Mouse (Mus musculus) A20 (cell line): ENCODE measurements around the gene Tmem243.

ENCODE experiments used
- DNase-seq: peaks from one replicate; pipeline ENCODE4 v3.0.0-alpha.2; 2011; ENCODE audit warnings: low read depth, low spot score

The Tmem243 gene

DNA sequence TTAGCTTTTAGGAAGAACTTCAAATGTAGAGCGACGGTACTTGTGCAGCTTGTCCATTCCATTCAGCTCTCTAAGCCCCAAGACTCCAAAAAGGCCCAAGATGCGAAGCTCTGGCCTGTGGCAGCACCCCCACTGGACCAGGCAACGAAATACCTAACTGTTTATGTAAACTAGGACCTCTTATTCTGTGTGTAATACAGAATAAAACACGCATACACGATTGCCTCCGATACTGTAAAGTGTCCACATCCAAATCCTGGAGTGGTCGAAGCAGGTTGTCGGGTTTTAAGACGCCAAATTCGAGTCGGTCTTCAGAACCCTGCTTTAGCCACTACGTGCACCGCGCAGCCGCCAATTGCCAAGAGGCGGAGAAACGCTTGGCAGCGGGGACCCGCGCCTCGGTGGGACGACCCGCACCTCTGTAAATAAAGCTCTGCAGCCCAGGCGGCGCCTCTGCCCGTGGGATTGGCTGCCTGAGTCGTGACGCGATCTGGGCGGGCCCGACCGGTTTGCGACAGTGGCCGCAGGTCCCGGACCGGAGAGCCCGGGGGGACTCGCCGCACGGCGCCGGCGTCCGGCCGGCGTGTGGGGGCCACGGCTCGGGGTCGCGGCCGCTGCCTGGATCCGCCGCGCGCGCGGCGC is at the start of gene Tmem243:
Tmem243 (plus strand) TSS at position 462 of the 642 bp plus-strand sequence.
- DNase-seq, result peak; percentile 92

DNA sequence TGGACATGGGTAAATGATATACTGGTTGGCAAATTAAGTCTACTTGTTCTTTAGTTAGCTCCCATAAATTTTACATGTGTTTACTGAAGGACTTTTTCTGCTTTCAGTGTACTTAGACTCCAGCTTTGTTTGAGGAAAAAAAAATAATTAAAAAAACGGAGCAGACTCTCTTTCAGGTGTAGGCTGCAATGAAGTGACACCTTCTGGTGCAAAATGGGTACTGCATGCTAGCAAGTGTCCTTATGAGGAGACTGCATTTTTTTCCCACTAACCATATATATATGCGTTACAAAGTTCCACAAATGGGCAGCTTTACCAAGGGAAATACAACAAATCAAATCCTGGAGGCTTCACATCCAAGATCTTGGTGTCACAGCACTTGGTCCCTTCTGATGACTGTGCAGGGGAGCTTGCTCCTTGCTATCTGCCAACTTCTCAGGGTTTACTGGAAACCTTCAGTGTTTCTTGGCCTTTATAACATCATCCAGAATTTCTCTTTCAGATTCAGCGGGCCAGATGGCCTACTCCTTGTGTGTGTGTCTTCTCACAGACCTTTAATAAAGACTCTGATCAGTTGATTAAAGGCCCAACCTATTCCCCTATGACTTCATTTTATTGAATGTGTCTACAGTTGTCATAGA is 44.3 kb upstream of the Tmem243 start:
- DNase-seq, result peak; percentile 75

- no peak for DNase-seq
These were observed 43.1 kb upstream of the Tmem243 start for GRCm38 (mm10) chr5:9057277-9057879.

GRCm38 (mm10) chr5:9059303-9060023 is 41.0 kb upstream of the Tmem243 start:
- DNase-seq, result peak; percentile 32

- no peak for DNase-seq
These were observed 40.2 kb upstream of the Tmem243 start for GRCm38 (mm10) chr5:9060228-9060627.

DNA sequence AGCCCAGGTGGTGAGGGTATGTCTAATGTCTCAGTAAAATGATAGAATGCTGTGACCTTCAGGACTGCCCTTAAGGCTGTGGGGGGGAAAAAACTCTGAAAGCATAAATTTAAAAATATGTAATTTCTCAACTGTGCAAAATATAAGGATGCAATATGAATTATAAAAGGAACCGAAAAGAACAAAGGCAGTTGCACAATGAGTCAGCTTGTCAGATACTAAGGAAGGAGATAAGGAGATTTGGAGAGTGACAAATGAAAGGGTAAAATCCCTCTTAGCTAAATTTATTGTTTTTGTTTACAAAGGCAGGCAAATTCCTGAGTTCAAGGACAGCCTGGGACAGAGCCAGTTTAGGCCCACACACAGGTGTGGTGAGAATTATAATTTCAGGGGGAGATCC is 36.3 kb upstream of the Tmem243 start:
- peak; percentile 45 for DNase-seq

DNA sequence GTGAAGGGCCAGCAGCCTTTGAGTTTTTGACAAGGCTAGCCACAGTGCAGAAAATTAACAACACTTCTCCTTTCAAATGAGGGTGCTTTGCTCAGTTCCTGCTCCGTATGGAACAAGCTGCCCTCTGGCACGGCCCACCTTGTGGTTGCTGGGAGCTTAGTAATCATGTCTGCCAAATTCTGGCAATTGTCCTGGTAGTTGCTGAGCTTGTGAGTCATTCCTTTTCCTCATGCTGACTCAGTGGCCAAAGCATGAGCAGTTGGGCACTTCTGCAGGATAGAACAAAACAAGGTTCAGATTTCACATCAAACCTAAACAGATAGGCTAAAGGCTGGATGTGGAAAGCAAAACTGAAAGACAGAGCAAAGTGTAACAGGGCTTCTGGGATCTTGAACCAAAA is 31.6 kb upstream of the Tmem243 start:
- DNase-seq, result no peak

DNA sequence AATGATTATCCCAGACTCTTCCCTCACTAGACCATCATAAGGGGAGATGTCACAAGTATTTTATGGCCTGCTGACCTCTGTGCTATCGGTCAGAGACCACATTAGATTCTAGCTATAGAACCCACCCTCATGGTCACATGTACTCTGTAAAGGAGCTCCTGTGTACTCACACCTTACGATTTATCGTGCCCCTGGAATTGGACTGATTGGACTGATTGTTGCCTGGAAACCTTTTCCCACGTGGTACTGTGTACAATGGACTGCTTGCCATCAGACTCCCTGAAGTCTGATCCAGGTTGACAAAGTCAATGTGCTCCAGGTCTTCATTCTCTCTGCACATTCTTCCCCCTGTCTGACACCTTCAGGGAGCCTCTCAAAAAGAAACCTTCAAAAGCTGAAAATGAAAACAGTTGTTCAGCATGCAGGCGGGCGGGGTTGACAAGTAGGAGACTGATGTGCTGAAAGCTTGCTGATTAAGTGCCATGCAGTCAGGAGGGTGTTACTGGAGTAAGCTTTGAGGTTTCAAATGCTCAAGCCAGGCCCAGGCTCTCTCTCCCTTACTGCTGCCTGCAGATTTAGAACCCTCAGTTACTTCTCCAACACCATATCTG is 30.8 kb upstream of the Tmem243 start:
- DNase-seq, result no peak

GRCm38 (mm10) chr5:9071360-9071759 is 29.1 kb upstream of the Tmem243 start:
- DNase-seq, result no peak

DNA sequence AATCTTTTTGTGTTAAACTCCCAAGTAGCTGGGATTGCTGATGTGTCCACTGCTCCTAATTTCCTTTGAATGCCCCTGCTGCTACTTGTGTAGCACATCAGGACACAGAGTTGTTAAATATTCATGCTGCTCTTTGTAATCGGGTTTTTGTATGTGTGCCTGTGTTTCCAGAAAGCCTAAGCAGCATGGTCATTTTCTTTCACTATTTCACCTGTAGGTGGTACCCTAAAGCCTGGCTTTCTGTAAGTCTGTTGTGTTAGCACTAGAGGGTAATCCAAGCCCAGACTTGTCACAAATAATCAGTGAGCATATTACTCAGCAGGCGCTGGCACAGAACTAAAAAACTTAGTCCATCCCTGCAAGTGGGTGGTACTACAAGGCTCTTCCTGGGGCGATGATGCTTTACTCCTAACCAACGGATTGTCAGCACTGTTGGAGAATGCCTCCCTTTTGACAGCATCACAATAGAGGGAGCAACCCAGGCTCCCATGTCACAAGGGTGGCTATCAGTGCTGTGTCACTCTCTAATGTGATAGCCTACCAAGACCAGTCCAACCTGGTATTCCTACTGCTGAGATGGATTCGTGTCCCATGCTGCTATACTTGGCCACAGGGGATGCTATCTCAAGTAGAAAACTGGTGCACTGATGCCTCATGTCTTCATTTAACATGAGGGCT is 27.2 kb upstream of the Tmem243 start:
- peak; percentile 67 for DNase-seq

GRCm38 (mm10) chr5:9079773-9080501 is 20.5 kb upstream of the Tmem243 start:
- DNase-seq, result no peak

GRCm38 (mm10) chr5:9086924-9087719 is 13.3 kb upstream of the Tmem243 start:
- peak; percentile 76 for DNase-seq

DNA sequence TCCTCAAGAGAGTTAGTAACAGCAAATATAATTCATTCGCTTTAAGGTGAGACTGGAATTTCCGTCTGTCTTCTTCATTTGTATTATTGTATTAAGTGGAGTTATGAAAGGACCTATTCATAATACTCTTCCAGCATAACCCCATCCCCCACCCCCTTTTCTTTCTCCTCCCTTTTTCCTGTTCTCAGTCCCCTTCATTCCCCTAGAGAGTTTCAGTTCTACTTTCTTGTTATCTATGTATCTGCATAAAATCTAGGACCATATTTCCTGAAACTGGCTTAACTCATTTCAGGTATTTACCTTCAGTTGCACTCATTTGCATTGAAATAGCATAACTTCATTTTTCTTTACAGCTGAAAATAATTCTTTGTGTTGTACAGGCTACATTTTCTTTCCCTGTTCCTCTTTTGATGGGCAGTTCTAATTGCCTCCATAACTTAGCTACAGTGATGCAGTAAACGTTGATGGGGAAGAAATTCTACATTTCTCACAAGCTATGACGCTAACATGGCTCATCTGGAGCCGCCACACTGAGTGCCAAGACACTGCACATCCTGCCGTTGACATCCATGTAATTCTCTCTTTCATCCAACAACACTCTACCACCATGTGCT is 9.9 kb upstream of the Tmem243 start:
- peak; percentile 35 for DNase-seq

- DNase-seq, result no peak
These were observed 7.8 kb upstream of the Tmem243 start for GRCm38 (mm10) chr5:9092716-9093115.

DNA sequence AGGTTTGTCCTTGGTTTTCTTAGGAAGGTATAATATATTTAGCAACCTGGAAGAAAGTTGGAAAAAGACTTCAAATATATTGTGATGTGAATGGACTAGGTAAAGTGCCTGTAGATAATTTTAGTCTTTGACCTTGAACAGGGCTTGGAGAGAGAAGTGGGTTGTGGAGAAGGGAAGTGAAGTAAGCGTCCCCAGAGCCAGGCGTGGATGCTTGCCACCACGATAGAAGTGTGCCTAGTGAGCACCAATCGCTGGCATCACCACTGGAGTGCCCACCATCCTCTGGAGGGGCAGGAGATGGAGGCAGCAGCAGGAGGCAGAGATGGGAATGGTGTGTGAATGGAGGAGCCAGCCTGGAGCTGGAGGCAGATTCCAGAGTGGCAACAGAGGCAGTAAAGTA is 7.0 kb upstream of the Tmem243 start:
- no peak for DNase-seq

DNA sequence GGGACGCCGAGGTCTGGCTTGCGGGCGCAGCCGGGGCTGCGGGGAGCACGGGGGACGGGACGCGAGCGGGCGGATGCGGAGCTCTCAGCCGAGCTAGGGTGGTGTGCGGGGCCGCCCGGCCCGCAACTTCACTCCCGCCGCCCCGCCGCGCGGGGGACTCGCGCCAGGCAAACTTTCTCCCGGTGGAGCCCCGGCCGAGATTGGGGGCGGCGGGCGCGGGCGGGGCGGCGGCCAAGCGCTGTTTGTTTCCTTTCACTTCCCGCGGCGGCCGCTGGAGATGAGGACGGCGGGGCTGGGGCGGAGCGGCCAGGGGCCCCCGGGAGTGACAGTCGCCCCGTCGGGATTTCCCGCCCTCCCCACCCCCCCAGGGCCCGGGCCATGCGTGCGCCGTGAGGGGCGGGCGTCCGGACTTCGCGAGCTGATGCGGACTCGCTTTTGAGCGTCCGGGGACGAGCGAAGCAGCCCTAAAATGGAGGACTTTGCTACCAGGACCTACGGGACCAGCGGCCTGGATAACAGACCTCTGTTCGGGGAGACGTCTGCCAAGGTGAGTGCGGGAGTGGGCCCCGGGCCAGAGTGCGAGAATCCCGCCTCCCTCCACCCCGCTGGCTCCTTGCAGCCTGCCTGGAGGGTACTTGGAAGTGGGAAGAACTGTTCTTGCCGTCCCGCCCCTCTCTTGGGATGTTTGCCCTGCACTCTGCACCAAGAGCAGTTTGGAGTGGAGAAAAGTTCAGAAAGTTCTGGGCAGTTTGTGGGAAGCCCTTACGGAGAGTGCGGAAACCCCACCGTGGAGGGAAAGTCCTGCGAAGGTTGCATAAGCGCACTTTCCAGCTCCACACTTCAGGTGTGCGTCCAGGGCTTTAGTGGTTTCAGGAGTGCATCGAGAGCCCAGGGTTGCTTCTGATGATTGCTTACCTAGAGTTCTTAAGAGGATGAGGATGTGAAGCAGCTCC is 657 bp downstream of the Tmem243 start:
- DNase-seq, result peak; percentile 81

DNA sequence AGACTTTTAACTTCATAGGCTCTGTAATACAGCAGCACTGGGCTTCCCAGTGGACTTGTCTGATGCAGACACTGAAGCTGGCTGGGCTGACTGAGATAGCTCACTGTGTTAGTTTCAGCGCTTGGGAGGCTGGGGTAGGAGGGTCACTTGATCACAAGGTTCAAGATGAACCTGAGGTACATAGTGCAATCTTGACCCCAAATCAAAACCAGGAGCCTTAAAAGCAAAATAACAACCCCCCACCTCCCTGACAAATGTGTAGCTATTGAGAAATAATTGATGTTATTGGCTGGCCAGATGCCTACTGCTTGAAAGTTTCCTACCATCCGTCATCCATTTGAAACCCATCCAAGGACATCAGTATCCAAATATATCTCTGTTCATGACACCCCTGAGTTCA is 2.2 kb downstream of the Tmem243 start:
- no peak for DNase-seq

- DNase-seq, result no peak
These were observed 3.5 kb downstream of the Tmem243 start for GRCm38 (mm10) chr5:9103958-9104357.
